Mouse (Mus musculus): ENCODE data around the gene Zpbp2. TPM values are rescaled to one million over a fixed set of nuclear protein-coding genes. Genes with fewer than 3 reads are reported as not detected.
A peak's percentile ranks its signal among the peaks of the same experiment; 100 is the strongest.

The Zpbp2 gene
- polyA plus RNA-seq, 1 experiment, result not detected

DNA sequence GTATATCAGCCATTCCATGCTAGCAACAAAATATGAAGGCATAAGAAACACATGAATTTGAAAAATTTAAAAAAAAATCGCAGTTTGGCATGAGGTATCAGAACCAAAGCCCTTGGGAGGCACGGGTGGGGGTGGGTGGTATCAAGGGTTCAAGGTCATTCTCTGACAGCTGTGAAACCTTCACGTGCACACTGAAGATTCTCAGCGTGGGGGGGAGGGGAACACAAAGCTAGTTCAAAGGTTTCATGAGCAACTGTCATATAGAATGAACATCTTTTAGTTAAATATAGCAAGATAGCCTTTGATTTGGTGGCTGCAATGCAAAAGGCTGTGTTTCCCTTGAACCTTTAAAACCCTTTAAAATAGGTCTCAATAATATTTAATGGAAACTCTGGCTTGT, 25.8 kb upstream of the Zpbp2 start:
- Histone ChIP-seq H3K27ac (ENCODE audit: insufficient read depth, low read depth, low read length) (no peak overlapping the region), H3K27me3 (ENCODE audit: control insufficient read depth, insufficient read depth, low read length) (peaks cover 2% of the 10 kb centered on the region; the same call in 1 of the 2 replicates), H3K4me3 (ENCODE audit: low read depth, low read length) (no peak overlapping the region), H3K36me3 (ENCODE audit: control insufficient read depth, insufficient read depth, low read length) (no peaks in the 10 kb centered on the region), H3K4me1 (ENCODE audit: control insufficient read depth, insufficient read depth, insufficient read length, low read length) (no peaks in the 10 kb centered on the region)
- WGBS, result 30% methylated on average over 4 of the region's 4 CpGs
- TF ChIP-seq POLR2A (IDR thresholded peaks at IDR 0.05; ENCODE audit: low read depth, low read length) (no peak), CTCF (IDR thresholded peaks at IDR 0.05; ENCODE audit: extremely low read depth, insufficient read length, insufficient replicate concordance, low read depth, low read length) (no peak)

DNA sequence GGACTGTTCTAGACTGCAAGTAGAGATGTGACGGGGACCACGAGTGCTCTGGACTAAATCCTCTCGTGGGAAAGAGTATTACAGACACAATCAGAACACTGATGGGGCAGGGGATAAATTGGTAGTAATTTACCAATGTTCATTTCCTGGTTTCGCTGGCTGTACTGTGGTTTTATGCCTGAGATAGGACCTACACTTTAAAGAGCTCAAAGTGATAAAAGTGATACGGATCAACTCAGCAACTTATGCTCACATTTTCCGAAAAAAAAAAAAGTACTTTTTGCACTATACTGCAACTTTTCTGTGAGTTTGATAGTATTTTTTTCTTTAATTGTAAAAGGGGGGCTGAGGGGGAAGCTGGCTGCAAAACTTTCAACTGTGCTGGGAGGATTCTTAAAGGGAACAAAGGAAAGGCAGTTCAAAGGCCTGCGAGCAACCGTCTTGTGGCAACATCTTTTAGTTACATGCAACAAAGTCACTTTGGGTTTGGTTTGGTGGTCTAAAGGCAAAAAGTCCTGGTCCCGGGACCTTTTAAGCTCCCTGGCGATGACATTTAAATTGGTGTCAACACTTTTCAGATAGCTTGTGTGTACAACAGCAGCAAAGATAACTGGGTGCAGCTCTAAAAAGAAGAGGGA, 24.0 kb upstream of the Zpbp2 start:
- no peak overlapping the region for H3K27ac ChIP-seq (ENCODE audit: insufficient read depth, low read depth, low read length)
- no peak overlapping the region for H3K4me3 ChIP-seq (ENCODE audit: low read depth, low read length)
- 59% methylated on average over 10 of the region's 10 CpGs for WGBS
- TF ChIP-seq POLR2A (IDR thresholded peaks at IDR 0.05; ENCODE audit: low read depth, low read length) (no peak), CTCF (IDR thresholded peaks at IDR 0.05; ENCODE audit: extremely low read depth, insufficient read length, insufficient replicate concordance, low read depth, low read length) (no peak)
- peaks cover 2% of the 10 kb centered on the region; the same call in 1 of the 2 replicates for H3K27me3 ChIP-seq (ENCODE audit: control insufficient read depth, insufficient read depth, low read length)
- H3K36me3 ChIP-seq (ENCODE audit: control insufficient read depth, insufficient read depth, low read length), result no peaks in the 10 kb centered on the region
- H3K4me1 ChIP-seq (ENCODE audit: control insufficient read depth, insufficient read depth, insufficient read length, low read length), result no peaks in the 10 kb centered on the region

DNA sequence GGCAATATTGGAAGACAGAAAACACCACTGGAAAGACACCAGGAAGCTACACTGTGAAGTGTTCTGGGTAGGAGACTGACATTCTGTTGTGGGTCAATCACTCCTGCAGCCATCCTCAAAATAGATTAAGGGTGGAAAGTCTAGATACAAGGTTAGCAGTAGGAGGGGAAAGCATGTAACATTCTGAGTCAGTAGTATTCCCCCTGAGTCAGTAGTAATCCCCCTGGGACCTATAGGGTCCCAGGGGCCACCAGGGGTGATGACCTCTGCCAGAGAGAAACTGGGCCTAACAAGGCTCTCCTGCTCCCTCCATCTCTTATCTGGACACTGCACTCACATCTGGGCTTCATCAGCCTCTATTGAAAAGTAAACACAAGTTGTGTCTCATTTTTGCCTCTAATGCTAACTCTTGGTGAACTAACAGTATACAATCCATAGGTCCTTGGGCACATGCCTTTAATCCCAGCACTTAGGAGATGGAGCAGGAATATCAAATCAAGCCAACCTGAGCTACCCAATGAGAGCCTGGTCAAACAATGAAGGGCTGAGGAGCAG, 13.3 kb upstream of the Zpbp2 start:
- Histone ChIP-seq H3K27me3 (ENCODE audit: control insufficient read depth, insufficient read depth, low read length) (peaks cover 9% of the 10 kb centered on the region; the same call in 1 of the 2 replicates), H3K27ac (ENCODE audit: insufficient read depth, low read depth, low read length) (no peak overlapping the region), H3K36me3 (ENCODE audit: control insufficient read depth, insufficient read depth, low read length) (no peaks in the 10 kb centered on the region), H3K4me1 (ENCODE audit: control insufficient read depth, insufficient read depth, insufficient read length, low read length) (no peaks in the 10 kb centered on the region), H3K4me3 (ENCODE audit: low read depth, low read length) (no peak overlapping the region)
- TF ChIP-seq POLR2A (IDR thresholded peaks at IDR 0.05; ENCODE audit: low read depth, low read length) (no peak), CTCF (IDR thresholded peaks at IDR 0.05; ENCODE audit: extremely low read depth, insufficient read length, insufficient replicate concordance, low read depth, low read length) (no peak)

DNA sequence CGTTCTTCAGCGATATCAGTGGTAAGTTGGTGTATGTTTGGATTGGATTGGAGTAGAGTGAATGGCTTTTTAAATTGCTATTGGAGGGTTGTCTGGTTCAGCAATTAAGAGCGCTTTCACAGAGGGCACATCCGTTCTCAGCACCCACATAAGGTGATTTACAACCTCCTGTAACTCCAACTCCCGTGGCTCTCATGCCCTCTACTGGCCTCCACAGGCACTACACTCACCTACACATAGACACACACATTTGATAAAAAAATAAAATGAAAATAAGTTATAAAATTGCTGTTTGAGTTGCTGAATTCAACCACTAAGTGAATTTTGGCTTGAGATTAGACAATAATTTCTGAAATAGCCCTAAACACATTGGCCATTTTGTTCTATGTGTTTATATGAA, 10.6 kb upstream of the Zpbp2 start:
- H3K4me3 ChIP-seq (ENCODE audit: low read depth, low read length), result no peak overlapping the region
- H3K36me3 ChIP-seq (ENCODE audit: control insufficient read depth, insufficient read depth, low read length), result no peaks in the 10 kb centered on the region
- H3K27me3 ChIP-seq (ENCODE audit: control insufficient read depth, insufficient read depth, low read length), result peaks cover 9% of the 10 kb centered on the region
- 81% methylated on average over 5 of the region's 5 CpGs for WGBS
- TF ChIP-seq CTCF (IDR thresholded peaks at IDR 0.05; ENCODE audit: extremely low read depth, insufficient read length, insufficient replicate concordance, low read depth, low read length), result peak; percentile 43; the same call in 1 of the 2 replicates
- TF ChIP-seq POLR2A (IDR thresholded peaks at IDR 0.05; ENCODE audit: low read depth, low read length), result no peak
- no peak overlapping the region for H3K27ac ChIP-seq (ENCODE audit: insufficient read depth, low read depth, low read length)
- no peaks in the 10 kb centered on the region for H3K4me1 ChIP-seq (ENCODE audit: control insufficient read depth, insufficient read depth, insufficient read length, low read length)

DNA sequence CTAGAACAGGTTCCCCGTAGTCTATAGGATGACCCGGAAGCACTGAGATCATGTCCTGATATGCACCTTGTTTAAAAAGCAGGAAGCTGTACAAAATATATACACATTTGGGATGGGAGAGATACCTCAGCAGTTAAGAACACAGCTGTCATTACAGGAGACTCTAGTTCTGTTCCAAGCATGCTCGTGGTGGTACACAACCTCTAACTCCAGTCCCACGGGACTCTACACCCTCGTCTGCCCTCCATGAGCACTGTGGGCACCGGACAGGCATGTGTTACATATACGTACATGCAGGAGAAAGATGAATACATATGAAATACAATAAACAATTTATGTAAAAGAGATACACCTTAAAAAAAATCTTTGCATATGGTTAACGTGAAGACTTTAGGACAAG, 8.3 kb upstream of the Zpbp2 start:
- no peak overlapping the region for H3K27ac ChIP-seq (ENCODE audit: insufficient read depth, low read depth, low read length)
- TF ChIP-seq POLR2A (IDR thresholded peaks at IDR 0.05; ENCODE audit: low read depth, low read length) (no peak), CTCF (IDR thresholded peaks at IDR 0.05; ENCODE audit: extremely low read depth, insufficient read length, insufficient replicate concordance, low read depth, low read length) (no peak)
- WGBS, result 60% methylated on average over 8 of the region's 8 CpGs

DNA sequence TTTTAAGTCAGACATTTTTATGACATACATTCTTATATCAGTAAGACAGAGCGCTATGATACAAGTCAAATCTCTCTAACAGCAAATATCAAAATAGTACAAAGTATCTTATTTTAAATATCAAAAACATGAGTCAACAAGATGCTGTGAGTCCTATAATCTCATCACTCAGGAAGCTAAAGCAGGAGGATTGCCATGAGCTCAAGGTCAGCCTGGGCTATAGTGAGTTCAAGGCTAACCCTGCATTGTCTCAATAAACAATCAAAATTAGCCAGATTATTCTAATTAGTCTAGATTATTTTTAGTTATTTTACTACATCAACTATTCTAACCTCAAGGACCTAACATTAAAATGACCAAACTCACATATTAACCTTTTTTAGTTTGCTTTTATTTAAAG, 7.5 kb upstream of the Zpbp2 start:
- TF ChIP-seq CTCF (IDR thresholded peaks at IDR 0.05; ENCODE audit: extremely low read depth, insufficient read length, insufficient replicate concordance, low read depth, low read length) (no peak), POLR2A (IDR thresholded peaks at IDR 0.05; ENCODE audit: low read depth, low read length) (no peak)
- no peaks in the 10 kb centered on the region for H3K36me3 ChIP-seq (ENCODE audit: control insufficient read depth, insufficient read depth, low read length)
- 74% methylated on average over 1 of the region's 1 CpGs for WGBS
- peaks cover 33% of the 10 kb centered on the region for H3K27me3 ChIP-seq (ENCODE audit: control insufficient read depth, insufficient read depth, low read length)
- no peak overlapping the region for H3K4me3 ChIP-seq (ENCODE audit: low read depth, low read length)
- H3K27ac ChIP-seq (ENCODE audit: insufficient read depth, low read depth, low read length), result no peak overlapping the region
- no peaks in the 10 kb centered on the region for H3K4me1 ChIP-seq (ENCODE audit: control insufficient read depth, insufficient read depth, insufficient read length, low read length)

More for the DNA sequence above, 8.3 kb upstream of the Zpbp2 start:
- Histone ChIP-seq H3K4me1 (ENCODE audit: control insufficient read depth, insufficient read depth, insufficient read length, low read length) (no peaks in the 10 kb centered on the region), H3K36me3 (ENCODE audit: control insufficient read depth, insufficient read depth, low read length) (no peaks in the 10 kb centered on the region), H3K4me3 (ENCODE audit: low read depth, low read length) (no peak overlapping the region), H3K27me3 (ENCODE audit: control insufficient read depth, insufficient read depth, low read length) (peaks cover 25% of the 10 kb centered on the region)

DNA sequence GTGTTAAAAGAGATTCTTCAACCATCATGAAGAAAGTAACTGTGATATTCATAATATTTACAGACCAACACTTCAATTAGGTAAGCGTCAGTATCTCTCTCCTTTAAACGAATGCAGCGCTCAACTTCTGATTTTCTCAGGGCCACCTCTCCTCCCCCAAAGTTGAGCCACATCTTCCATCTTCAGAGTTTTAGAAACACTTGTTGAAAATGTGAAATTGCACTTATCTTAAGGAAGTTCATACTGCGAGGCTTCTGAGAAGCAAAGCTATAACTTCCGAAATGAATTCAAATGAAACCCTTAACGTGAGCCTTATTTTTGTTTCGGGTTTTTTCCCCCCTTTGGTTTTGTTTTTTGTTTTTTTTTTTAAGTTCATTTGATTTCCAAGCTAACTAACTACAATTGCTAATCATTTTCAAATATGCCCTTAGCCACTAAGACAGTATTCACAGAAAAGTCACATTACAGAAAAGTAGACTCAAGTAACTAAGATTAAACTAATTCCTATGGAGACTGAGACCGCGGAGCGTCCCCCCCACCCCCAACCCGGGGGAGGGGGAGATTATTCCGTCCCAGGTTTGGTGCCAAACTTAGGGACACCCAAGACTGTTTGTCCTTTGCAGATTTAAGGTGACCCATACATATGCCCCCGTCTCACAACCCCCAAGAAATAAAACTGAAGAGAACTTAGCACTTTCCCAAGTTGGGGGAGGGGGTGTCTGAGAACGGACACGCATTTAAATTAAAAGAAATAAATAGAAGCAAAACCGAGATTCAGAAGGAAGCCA, 5.8 kb upstream of the Zpbp2 start:
- TF ChIP-seq CTCF (IDR thresholded peaks at IDR 0.05; ENCODE audit: extremely low read depth, insufficient read length, insufficient replicate concordance, low read depth, low read length) (no peak), POLR2A (IDR thresholded peaks at IDR 0.05; ENCODE audit: low read depth, low read length) (no peak)
- peaks cover 39% of the 10 kb centered on the region for H3K27me3 ChIP-seq (ENCODE audit: control insufficient read depth, insufficient read depth, low read length)
- WGBS, result 6% methylated on average over 16 of the region's 16 CpGs

More for the DNA sequence above, 5.8 kb upstream of the Zpbp2 start:
- Histone ChIP-seq H3K4me1 (ENCODE audit: control insufficient read depth, insufficient read depth, insufficient read length, low read length) (no peaks in the 10 kb centered on the region), H3K4me3 (ENCODE audit: low read depth, low read length) (peak overlapping the region; percentile 63), H3K27ac (ENCODE audit: insufficient read depth, low read depth, low read length) (peak overlapping the region; percentile 63), H3K36me3 (ENCODE audit: control insufficient read depth, insufficient read depth, low read length) (no peaks in the 10 kb centered on the region)

All from small intestine, adult 2 months (tissue).